Mouse (Mus musculus): Measurements from ENCODE around the gene Caln1. TPM values are rescaled to one million over a fixed set of nuclear protein-coding genes. Genes with fewer than 3 reads are reported as not detected.
A peak's percentile ranks its signal among the peaks of the same experiment; 100 is the strongest.
"Not testable (repeated sequence)": the region's sequence is repeated elsewhere in the genome, so short reads cannot be mapped to it uniquely, and the experiment has no call there.

Caln1 gene
- polyA plus RNA-seq, 1 experiment from 2014 or later: not detected

DNA sequence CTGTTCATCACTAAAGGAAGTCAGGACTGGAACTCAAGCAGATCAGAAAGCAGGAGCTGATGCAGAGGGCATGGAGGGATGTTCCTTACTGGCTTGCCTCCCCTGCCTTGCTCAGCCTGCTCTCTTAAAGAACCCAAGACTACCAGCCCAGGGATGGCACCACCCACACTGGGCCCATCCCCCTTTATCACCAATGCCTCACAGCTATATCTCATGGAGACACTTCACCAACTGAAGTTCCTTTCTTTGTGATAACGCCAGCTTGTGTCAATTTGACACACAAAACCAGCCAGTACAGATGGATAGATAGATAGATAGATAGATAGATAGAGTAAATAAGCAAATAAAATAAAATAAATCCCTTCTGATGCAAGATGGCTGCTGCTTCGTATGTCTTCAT is 276.9 kb downstream of the Caln1 start:
- H3K36me3 ChIP-seq (ENCODE audit: control insufficient read depth, insufficient read depth, low read length); H3K9ac ChIP-seq (ENCODE audit: low read depth, low read length); H3K4me3 ChIP-seq (ENCODE audit: low read depth, low read length); H3K9me3 ChIP-seq (ENCODE audit: control insufficient read depth, low read length); H3K4me2 ChIP-seq; H3K27ac ChIP-seq (ENCODE audit: low read depth, low read length); DNase-seq (ENCODE audit: low spot score); H3K27me3 ChIP-seq (replicated peaks; ENCODE audit: control insufficient read depth, insufficient read depth, low read length); H3K4me1 ChIP-seq (replicated peaks; ENCODE audit: control insufficient read depth, insufficient read depth, low read length): not testable (repeated sequence)
- peak; percentile 90 for ATAC-seq (replicated peaks; ENCODE audit: low FRiP score)
- WGBS: 67% methylated on average over 2 of the region's 2 CpGs

DNA sequence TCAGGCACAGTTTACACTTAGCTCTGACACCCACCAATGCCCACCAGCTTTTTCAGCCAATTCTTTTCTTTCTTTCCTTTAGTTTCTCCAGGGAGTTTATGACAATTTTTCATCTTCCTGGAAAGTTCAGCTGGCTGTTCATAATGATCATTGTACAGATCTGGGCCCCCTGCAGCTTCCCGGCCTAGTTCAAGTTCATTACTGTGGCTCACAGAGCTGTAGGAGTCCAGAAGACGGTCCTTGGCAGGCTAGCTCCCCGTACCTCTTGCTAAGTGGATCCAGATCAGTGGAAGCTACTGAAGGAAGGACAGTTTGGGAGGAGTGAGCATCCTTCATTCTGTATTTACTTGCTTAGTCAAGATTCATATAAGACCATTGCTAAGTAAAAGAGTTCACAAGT is 288.9 kb downstream of the Caln1 start:
- no peaks in the 10 kb centered on the region for H3K9me3 ChIP-seq (ENCODE audit: control insufficient read depth, low read length)
- no peak overlapping the region for H3K4me2 ChIP-seq
- H3K27ac ChIP-seq (ENCODE audit: low read depth, low read length): no peak overlapping the region
- H3K27me3 ChIP-seq (replicated peaks; ENCODE audit: control insufficient read depth, insufficient read depth, low read length): no peaks in the 10 kb centered on the region
- DNase-seq (ENCODE audit: low spot score): no peak
- WGBS: 74% methylated on average over 3 of the region's 3 CpGs
- no peak for ATAC-seq (replicated peaks; ENCODE audit: low FRiP score)
- no peak overlapping the region for H3K9ac ChIP-seq (ENCODE audit: low read depth, low read length)
- no peaks in the 10 kb centered on the region for H3K4me1 ChIP-seq (replicated peaks; ENCODE audit: control insufficient read depth, insufficient read depth, low read length)
- no peaks in the 10 kb centered on the region for H3K36me3 ChIP-seq (ENCODE audit: control insufficient read depth, insufficient read depth, low read length)
- H3K4me3 ChIP-seq (ENCODE audit: low read depth, low read length): no peak overlapping the region

DNA sequence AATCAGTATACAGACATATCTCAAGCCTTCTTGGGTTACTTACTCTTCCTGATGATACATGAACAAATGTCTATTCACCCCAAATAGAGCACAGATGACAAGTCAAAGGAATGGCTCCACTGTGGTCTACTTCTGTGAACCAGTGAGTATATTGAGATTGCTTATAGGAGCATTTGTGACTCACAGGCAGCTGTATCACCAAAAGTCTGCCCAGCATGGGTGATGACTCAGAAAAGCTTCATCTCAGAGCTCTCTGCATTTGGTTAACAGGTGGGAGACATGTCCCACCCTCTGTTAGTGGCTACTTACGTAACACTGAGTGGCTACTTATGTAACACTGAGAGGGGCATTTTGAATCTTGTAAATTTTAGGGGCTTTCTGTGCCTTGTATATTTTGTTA is 296.8 kb downstream of the Caln1 start:
- H3K9me3 ChIP-seq (ENCODE audit: control insufficient read depth, low read length): no peaks in the 10 kb centered on the region
- no peaks in the 10 kb centered on the region for H3K4me1 ChIP-seq (replicated peaks; ENCODE audit: control insufficient read depth, insufficient read depth, low read length)
- H3K27ac ChIP-seq (ENCODE audit: low read depth, low read length): no peak overlapping the region
- no peak overlapping the region for H3K4me2 ChIP-seq
- no peak for DNase-seq (ENCODE audit: low spot score)
- no peak for ATAC-seq (replicated peaks; ENCODE audit: low FRiP score)
- no peaks in the 10 kb centered on the region for H3K27me3 ChIP-seq (replicated peaks; ENCODE audit: control insufficient read depth, insufficient read depth, low read length)
- 78% methylated on average over 1 of the region's 1 CpGs for WGBS
- H3K4me3 ChIP-seq (ENCODE audit: low read depth, low read length): no peak overlapping the region
- H3K9ac ChIP-seq (ENCODE audit: low read depth, low read length): no peak overlapping the region
- H3K36me3 ChIP-seq (ENCODE audit: control insufficient read depth, insufficient read depth, low read length): no peaks in the 10 kb centered on the region

DNA sequence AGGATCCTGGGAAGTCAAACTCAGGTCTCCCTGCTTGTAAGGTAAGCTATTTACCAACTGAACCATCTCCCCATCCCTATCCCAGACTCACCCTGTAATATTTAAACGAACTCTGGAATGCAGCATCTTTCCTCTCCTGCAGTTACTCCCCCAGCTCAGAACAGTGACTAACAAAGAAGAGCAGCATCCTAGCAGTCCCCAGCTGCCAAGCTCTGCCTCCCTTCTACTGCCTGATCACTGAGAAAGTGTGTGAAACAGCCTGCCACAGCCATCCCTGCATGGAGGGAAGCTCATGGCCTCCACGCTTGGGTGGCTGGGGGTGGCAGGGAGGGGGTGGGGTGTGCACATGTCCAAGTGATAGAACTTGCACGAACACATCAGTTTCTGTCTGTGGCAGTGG is 303.3 kb downstream of the Caln1 start:
- no peaks in the 10 kb centered on the region for H3K9me3 ChIP-seq (ENCODE audit: control insufficient read depth, low read length)

DNA sequence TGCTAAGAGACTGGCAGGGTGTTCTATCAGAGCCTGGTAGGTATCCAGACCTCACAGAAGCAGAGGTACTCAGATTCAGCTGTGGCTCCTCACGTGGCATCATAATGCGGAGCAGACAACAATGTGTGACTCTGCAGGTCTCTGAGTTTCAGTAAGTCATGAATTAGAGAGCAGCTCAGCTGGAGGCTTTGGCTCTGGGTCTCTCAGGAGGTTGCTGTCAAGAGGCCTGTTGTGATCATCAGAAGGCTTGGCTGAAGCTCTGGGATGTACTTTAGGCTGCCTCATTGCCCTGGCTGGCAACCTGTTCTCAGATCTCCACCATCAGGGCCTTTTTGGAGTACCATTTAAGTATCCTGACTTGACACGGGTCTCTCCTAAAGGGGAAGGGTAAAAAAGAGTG is 303.8 kb downstream of the Caln1 start:
- DNase-seq (ENCODE audit: low spot score): no peak
- H3K9ac ChIP-seq (ENCODE audit: low read depth, low read length): no peak overlapping the region
- no peak overlapping the region for H3K4me3 ChIP-seq (ENCODE audit: low read depth, low read length)
- H3K4me2 ChIP-seq: no peak overlapping the region
- WGBS: 64% methylated on average over 3 of the region's 3 CpGs
- H3K36me3 ChIP-seq (ENCODE audit: control insufficient read depth, insufficient read depth, low read length): no peaks in the 10 kb centered on the region
- no peak for ATAC-seq (replicated peaks; ENCODE audit: low FRiP score)
- no peaks in the 10 kb centered on the region for H3K9me3 ChIP-seq (ENCODE audit: control insufficient read depth, low read length)
- no peaks in the 10 kb centered on the region for H3K27me3 ChIP-seq (replicated peaks; ENCODE audit: control insufficient read depth, insufficient read depth, low read length)
- no peak overlapping the region for H3K27ac ChIP-seq (ENCODE audit: low read depth, low read length)
- no peaks in the 10 kb centered on the region for H3K4me1 ChIP-seq (replicated peaks; ENCODE audit: control insufficient read depth, insufficient read depth, low read length)

More for the DNA sequence above, 303.3 kb downstream of the Caln1 start:
- no peak for ATAC-seq (replicated peaks; ENCODE audit: low FRiP score)
- H3K4me1 ChIP-seq (replicated peaks; ENCODE audit: control insufficient read depth, insufficient read depth, low read length): no peaks in the 10 kb centered on the region
- H3K36me3 ChIP-seq (ENCODE audit: control insufficient read depth, insufficient read depth, low read length): no peaks in the 10 kb centered on the region
- no peak overlapping the region for H3K27ac ChIP-seq (ENCODE audit: low read depth, low read length)
- no peak overlapping the region for H3K4me2 ChIP-seq
- no peak overlapping the region for H3K4me3 ChIP-seq (ENCODE audit: low read depth, low read length)
- no peak for DNase-seq (ENCODE audit: low spot score)
- WGBS: 62% methylated on average over 3 of the region's 3 CpGs
- no peaks in the 10 kb centered on the region for H3K27me3 ChIP-seq (replicated peaks; ENCODE audit: control insufficient read depth, insufficient read depth, low read length)
- no peak overlapping the region for H3K9ac ChIP-seq (ENCODE audit: low read depth, low read length)

- H3K27me3 ChIP-seq (replicated peaks; ENCODE audit: control insufficient read depth, insufficient read depth, low read length): no peaks in the 10 kb centered on the region
- H3K4me3 ChIP-seq (ENCODE audit: low read depth, low read length): no peak overlapping the region
- ATAC-seq (replicated peaks; ENCODE audit: low FRiP score) (no peak), DNase-seq (ENCODE audit: low spot score) (no peak)
- H3K4me1 ChIP-seq (replicated peaks; ENCODE audit: control insufficient read depth, insufficient read depth, low read length): no peaks in the 10 kb centered on the region
- no peaks in the 10 kb centered on the region for H3K9me3 ChIP-seq (ENCODE audit: control insufficient read depth, low read length)
- 87% methylated on average over 2 of the region's 2 CpGs for WGBS
- no peak overlapping the region for H3K9ac ChIP-seq (ENCODE audit: low read depth, low read length)
- H3K36me3 ChIP-seq (ENCODE audit: control insufficient read depth, insufficient read depth, low read length): no peaks in the 10 kb centered on the region
- no peak overlapping the region for H3K4me2 ChIP-seq
- no peak overlapping the region for H3K27ac ChIP-seq (ENCODE audit: low read depth, low read length)
These were observed 308.6 kb downstream of the Caln1 start for GRCm38 (mm10) chr5:130677895-130678294.

GRCm38 (mm10) chr5:130685911-130686658 is 316.8 kb downstream of the Caln1 start:
- WGBS: 76% methylated on average over 5 of the region's 5 CpGs
- Histone ChIP-seq H3K9me3 (ENCODE audit: control insufficient read depth, low read length) (no peaks in the 10 kb centered on the region), H3K4me1 (replicated peaks; ENCODE audit: control insufficient read depth, insufficient read depth, low read length) (peaks cover 12% of the 10 kb centered on the region), H3K4me2 (no peak overlapping the region), H3K27ac (ENCODE audit: low read depth, low read length) (no peak overlapping the region), H3K27me3 (replicated peaks; ENCODE audit: control insufficient read depth, insufficient read depth, low read length) (no peaks in the 10 kb centered on the region), H3K36me3 (ENCODE audit: control insufficient read depth, insufficient read depth, low read length) (no peaks in the 10 kb centered on the region), H3K9ac (ENCODE audit: low read depth, low read length) (no peak overlapping the region), H3K4me3 (ENCODE audit: low read depth, low read length) (no peak overlapping the region)
- DNase-seq (ENCODE audit: low spot score) (no peak), ATAC-seq (replicated peaks; ENCODE audit: low FRiP score) (no peak)

DNA sequence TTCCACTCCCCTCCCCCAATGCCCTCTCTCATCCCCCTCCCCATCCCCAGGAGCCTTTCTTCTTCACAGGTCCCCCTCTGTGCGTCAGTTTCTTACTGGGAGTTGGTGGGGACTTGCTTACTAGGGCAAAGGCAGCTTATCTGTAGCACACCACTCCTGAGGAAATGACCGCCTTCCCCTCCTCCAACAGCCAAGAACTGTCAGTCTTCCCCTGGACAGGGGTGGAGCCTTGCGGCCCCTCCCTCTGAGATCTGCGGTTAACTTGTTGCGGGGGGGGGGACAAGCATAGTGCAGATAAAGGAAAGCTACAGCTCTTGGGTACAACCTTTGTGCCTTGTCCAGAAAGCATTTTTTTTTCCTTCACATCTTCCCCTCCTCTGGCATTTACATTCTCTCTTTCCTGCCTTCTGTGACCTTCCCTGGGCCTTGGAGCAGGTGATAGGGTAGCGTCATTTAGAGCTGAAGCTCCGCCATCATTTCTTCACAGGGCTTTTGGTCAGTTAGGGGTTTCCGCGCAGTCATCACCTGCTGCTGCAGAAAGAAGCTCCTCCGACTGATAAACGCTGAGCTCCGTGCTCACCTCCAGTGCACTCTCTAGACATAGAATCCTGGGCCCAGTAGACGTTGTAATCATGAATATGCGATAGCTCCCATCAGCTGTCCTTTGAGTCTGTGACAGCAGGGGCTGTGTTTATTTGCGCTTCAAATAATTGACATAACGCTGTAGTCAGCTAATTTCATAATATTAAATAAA is 319.3 kb downstream of the Caln1 start:
- H3K9ac ChIP-seq (ENCODE audit: low read depth, low read length): peak overlapping the region; percentile 34; the same call in 1 of the 2 replicates
- no peaks in the 10 kb centered on the region for H3K27me3 ChIP-seq (replicated peaks; ENCODE audit: control insufficient read depth, insufficient read depth, low read length)
- 22% methylated on average over 16 of the region's 16 CpGs for WGBS
- ATAC-seq (replicated peaks; ENCODE audit: low FRiP score): peak; percentile 97
- peak; percentile 57 for DNase-seq (ENCODE audit: low spot score)
- H3K36me3 ChIP-seq (ENCODE audit: control insufficient read depth, insufficient read depth, low read length): no peaks in the 10 kb centered on the region
- H3K9me3 ChIP-seq (ENCODE audit: control insufficient read depth, low read length): no peaks in the 10 kb centered on the region
- H3K27ac ChIP-seq (ENCODE audit: low read depth, low read length): peak overlapping the region; percentile 73
- H3K4me1 ChIP-seq (replicated peaks; ENCODE audit: control insufficient read depth, insufficient read depth, low read length): peaks cover 12% of the 10 kb centered on the region
- H3K4me3 ChIP-seq (ENCODE audit: low read depth, low read length): peak overlapping the region; percentile 32
- peak overlapping the region; percentile 67 for H3K4me2 ChIP-seq

DNA sequence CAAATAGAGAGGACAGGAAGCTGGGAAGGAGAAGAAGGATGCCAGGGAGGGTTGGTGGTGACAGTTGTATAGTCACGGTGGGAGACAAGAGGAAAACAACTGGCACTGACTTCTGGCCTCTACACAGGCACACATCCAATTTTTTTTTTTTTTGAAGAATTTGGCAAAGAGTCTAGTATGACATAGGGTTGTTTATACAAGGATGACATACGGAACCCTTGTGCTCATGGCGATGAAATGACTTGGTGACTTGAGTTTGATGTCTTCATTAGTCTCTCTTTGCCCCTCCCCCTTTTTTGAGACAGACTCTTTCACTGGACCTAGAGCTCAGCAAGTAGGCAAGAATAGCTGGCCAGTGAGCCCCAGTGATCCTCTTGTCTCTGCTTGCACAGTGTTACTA is 322.1 kb downstream of the Caln1 start:
- H3K27ac ChIP-seq (ENCODE audit: low read depth, low read length): no peak overlapping the region
- H3K4me2 ChIP-seq: no peak overlapping the region
- no peaks in the 10 kb centered on the region for H3K36me3 ChIP-seq (ENCODE audit: control insufficient read depth, insufficient read depth, low read length)
- no peak overlapping the region for H3K4me3 ChIP-seq (ENCODE audit: low read depth, low read length)
- ATAC-seq (replicated peaks; ENCODE audit: low FRiP score) (no peak), DNase-seq (ENCODE audit: low spot score) (no peak)
- WGBS: 83% methylated on average over 3 of the region's 3 CpGs
- no peaks in the 10 kb centered on the region for H3K27me3 ChIP-seq (replicated peaks; ENCODE audit: control insufficient read depth, insufficient read depth, low read length)
- H3K9me3 ChIP-seq (ENCODE audit: control insufficient read depth, low read length): no peaks in the 10 kb centered on the region
- no peak overlapping the region for H3K9ac ChIP-seq (ENCODE audit: low read depth, low read length)
- H3K4me1 ChIP-seq (replicated peaks; ENCODE audit: control insufficient read depth, insufficient read depth, low read length): peaks cover 12% of the 10 kb centered on the region

Data from liver, embryonic 11.5 days (tissue).